Mouse (Mus musculus): ENCODE results near the gene Fars2. TPM values are rescaled to one million over a fixed set of nuclear protein-coding genes. Genes with fewer than 3 reads are reported as not detected.
"Not testable (repeated sequence)": the region's sequence is repeated elsewhere in the genome, so short reads cannot be mapped to it uniquely, and the experiment has no call there.

Gene Fars2
- total RNA-seq, 1 experiment from 2014 or later, result 25.7 TPM

DNA sequence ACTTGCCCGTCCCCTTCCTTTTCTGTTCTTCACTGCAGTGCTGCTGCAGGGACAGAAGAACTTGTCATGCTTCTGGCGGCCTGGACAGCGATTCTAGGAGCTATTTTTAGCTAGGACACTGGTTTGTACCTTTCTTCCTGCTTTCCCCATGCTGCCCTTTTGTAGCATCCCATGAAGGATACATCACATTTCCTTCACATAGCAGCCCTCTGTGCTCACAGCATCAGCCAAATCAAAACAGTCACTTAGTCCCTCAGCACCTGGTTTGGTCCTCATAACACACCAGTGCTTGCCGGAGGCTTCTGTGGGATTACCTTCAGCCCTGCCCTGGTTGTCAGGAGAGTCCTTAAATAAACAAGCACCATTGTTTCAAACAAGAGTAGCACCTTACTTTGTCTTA is 299.3 kb downstream of the Fars2 start:
- no peak for ATAC-seq (replicated peaks; ENCODE audit: insufficient number of reproducible peaks, low FRiP score, low TSS enrichment, poor library complexity, severe bottlenecking)

DNA sequence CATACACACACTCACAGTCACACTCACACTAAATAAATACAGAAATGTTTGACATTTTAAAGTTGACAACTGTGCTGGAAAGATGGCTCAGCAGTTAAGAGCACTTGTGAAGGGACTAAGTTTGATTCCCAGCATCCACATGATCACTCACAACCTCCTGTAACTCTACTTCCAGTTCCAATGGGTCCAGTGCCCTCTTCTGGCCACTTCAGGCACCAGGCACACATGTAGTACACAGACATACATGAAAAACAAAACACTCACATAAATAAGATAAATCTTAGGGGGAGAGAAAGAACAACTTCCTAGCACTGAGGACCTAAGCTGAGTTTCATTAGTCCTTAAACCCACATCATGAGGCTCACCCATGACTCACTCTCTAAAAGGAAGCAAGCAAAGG is 302.1 kb downstream of the Fars2 start:
- ATAC-seq (replicated peaks; ENCODE audit: insufficient number of reproducible peaks, low FRiP score, low TSS enrichment, poor library complexity, severe bottlenecking), result no peak

DNA sequence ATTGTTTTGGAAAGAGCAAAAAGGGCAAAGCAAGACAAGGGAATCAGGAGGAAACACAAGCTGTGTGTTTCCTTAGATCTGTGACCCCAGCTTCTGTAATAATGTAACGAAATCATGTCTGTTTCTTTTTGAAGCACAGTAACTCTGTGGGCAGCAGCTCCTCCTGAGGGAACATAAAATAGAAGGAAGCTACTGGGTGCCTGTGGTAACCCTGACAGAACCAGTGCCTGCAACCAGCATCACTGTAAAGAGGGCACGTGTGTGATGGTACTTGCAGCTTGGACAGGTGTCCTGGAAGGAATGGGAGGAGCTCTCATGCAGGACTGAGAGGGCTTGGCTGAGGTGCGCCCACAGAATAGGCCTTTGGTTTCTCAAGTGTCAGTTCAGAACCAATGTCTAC is 305.2 kb downstream of the Fars2 start:
- no peak for ATAC-seq (replicated peaks; ENCODE audit: insufficient number of reproducible peaks, low FRiP score, low TSS enrichment, poor library complexity, severe bottlenecking)

DNA sequence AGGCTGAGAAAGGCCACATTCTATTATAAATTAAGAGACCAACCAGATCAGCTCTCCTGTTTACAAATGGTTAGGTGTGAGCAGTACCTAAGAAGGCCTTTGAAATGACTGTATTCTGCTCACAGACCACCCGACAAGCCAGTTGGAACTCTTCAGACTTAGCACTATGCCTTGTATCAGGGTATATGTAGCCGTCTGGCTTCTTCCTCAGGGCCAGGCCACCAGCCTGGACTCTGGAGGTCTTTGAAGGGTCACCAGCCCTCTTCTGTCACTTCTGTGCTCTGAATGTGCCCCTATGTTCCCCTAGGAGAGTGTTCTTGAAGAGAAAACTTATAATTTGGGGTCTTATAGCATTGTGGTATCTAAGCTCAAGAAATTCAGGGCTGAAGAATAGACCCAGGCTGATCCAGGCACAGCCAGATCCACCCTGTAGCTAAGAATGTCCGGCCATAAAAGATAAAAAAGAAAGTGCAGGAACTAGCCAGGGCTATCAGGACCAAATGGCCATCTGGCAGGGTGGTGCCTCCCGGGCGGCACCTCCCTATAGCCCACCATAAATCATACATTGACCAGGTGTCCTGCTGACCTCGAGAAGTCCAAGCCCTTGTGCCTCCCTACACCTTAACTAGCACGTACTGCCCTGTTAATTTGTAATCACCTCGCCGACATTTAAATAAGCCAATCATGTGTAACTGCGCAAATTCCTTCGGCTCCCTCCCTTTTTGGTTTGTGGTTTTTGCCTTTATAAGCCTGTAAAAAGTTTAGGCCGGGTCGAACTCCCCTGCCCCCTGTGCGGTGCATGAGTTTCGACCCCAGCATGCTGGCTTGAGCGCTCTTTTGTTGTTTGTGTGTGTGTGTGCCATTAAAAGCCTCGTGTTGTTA is 308.9 kb downstream of the Fars2 start:
- not testable (repeated sequence) for ATAC-seq (replicated peaks; ENCODE audit: insufficient number of reproducible peaks, low FRiP score, low TSS enrichment, poor library complexity, severe bottlenecking)

DNA sequence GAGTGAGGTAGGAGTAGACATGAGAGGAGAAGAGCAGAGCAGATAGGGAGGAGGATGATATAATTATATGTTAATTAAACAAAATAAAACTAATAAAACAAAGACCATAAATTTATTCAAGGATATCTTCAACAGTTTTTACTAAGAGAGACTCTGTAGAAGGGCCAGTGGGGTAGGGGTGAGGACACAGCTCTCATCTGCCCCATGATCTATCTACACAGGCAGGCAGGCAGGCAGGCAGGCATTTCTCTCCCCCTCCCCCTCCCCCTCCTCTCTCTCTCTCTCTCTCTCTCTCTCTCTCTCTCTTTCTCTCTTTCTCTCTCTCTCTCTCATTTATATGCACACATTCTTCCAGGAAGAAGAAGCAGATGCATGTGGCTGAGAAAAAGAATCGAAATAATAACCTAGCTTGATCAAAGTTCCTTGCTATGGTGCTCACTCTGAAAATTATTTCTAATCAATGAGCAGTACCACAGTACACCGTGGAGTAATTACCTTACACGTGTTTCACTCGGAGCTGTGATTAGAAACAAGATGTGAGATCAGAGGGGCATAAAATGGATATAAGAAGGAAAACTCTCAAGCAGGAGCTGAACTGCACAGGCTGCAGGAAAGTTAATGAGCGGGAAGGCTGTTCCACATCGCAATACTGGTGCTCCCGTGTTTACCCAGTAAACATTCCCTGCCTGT is 312.4 kb downstream of the Fars2 start:
- ATAC-seq (replicated peaks; ENCODE audit: insufficient number of reproducible peaks, low FRiP score, low TSS enrichment, poor library complexity, severe bottlenecking), result no peak

DNA sequence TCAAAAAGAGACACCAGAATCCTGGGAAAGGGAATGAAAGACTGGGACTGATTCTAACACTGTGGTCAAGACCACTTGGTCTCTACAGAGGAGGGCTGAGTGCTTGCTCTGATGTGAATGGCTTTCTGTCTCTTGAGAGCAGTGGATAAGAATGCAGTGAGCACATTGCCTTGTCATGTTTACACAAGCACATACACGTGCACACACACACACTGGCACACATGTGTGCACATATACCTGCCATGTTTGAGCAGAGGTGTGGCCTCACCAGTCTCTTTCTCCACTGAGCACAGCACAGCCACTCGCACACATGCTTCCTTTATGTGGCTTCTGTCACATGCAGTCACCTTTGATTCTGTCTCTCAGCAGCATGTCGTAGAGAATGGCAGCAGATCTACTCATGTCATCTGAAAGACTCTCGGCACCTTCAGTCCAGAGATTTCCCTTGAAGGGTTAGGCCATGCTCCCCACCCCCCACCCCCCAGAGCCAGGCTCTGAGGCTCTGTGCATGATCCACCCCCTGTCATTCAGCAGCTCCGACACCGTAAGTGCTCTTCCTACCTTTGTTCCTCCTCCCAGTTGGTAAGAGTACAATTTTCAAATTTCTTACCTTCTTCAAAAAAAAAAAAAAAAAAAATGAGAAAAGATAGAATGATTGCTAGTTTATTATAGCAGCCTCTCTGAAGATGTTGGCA is 313.4 kb downstream of the Fars2 start:
- no peak for ATAC-seq (replicated peaks; ENCODE audit: insufficient number of reproducible peaks, low FRiP score, low TSS enrichment, poor library complexity, severe bottlenecking)

DNA sequence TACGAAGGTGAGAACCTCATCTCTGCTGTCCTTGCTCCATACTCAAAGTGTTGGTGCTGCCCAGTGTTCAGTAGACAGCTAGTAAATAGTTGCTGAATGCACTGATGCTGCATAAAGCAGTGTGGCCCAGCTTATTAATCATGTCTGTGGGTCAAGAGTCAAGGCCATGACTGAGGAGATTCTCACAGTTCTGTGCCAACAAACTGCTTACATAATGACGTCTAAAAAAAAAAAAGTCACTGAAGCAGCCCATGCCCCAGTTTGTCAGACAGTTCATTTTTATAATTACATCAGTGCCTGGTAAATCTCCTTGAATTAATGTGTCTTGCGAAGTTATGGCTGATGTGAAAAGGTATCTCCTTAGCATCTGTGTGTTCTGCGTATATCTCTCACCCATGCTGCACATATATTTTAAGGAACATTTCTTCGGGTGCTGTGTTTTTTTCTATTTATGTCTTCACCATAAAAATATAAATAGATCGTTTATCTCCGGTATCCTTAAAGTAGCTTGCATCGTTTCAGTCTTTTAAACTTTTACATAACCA is 314.8 kb downstream of the Fars2 start:
- ATAC-seq (replicated peaks; ENCODE audit: insufficient number of reproducible peaks, low FRiP score, low TSS enrichment, poor library complexity, severe bottlenecking), result no peak

DNA sequence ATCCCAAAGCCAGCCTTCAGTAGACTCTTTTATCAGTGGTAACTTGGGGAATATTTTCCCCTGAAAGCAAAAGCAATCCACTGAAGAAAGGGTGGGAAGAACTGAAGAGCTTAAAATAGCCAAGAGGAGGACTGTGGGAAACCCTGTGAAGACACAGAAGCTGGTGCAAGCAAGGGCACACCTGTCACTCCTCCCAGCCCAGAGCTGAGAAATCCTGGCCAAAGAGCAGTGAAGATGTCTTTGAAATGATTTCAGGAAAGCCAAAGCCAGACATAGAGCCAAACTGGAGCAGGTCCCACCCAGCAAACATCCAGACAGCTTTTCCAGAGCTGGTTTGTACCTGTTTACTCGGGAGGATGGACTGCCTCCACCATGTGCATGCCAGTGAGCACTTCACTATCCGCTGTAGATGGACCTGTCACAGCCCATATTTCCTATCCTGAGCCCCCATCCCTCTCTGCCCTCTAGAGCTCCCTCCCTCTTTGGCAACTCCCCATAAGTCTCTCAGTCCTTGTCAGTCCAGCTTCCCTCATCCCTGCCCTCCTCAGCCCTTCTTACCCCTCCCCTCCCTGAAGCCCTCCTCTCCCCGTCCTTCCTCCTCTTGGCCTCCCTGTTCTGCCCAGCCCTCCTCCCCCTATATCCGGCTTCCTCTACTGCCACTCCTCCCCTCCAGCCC is 327.7 kb downstream of the Fars2 start:
- ATAC-seq (replicated peaks; ENCODE audit: insufficient number of reproducible peaks, low FRiP score, low TSS enrichment, poor library complexity, severe bottlenecking), result no peak

DNA sequence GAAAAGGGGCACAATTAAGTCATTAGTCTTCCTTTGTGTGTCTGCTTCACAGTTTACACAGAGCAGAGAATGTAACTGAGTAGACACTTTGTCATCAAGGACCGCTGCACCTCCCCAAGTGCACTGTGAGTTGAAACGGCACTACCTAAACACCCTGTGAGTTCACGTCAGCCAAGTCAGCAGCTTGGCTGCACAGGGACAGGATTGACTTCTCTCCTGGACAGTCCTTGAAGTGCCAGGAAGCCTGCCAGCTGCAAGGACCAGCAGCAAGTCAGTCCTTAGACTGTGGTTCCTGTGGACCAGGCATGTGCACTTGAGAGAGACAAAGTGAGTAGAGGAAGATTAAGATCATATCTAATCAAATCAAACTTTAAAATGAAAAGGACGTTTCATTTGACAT is 330.7 kb downstream of the Fars2 start:
- no peak for ATAC-seq (replicated peaks; ENCODE audit: insufficient number of reproducible peaks, low FRiP score, low TSS enrichment, poor library complexity, severe bottlenecking)

DNA sequence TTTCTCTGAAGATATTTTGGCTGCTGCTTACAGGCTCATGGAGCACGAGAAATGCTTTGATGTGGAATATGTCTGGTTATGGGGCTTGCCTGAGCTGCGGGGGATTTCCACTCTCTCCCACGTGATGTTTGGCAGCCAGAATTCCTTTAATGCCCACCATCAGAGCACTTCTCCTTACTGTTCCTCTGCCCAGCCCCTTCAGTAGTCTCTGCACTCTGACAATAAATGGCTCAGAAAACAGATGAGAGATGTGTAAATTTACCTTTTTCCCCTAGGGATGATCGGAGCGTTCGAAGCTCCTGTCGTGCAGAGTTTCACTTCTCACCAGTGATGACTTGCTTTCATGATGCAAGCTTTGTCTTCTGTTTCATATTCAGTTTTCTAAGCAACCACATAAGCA is 331.4 kb downstream of the Fars2 start:
- no peak for ATAC-seq (replicated peaks; ENCODE audit: insufficient number of reproducible peaks, low FRiP score, low TSS enrichment, poor library complexity, severe bottlenecking)

DNA sequence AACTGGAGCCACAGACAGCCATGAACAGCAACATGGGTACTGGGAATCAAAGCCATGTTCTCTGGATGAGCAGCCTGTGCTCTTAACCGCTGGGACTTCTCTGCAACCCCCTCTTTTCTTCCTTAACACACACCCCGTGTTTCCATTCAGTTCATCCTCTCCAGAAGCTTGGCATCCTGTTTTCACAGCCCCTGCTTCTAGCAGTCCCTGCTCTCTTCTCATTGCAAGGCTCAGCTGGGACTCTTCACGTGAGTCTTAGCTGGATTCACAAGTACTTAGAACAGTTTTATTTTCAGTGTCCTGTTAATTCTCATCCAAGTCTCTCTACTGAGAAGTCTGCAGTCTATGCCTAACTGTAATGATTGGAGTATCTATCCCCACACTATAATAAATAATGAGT is 334.2 kb downstream of the Fars2 start:
- no peak for ATAC-seq (replicated peaks; ENCODE audit: insufficient number of reproducible peaks, low FRiP score, low TSS enrichment, poor library complexity, severe bottlenecking)

DNA sequence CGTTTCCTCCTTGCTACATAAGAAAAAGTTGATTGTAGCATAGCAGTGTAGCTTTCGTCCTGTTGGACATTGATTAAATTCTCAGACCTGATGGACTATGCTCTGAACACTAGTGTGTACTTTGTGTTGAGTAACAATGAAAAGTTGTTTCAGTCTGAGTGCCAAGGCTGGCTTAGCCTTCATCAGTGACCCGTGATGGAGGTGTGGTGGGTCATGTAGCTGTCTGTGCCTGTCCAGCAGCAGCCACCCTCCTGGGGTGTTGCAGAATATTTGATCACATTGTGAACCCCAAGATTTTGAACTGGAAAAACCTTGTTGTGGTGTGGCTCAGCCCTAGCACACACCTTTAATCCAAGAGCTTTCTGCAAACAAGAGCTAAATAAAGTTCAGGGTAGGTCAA is 343.3 kb downstream of the Fars2 start:
- ATAC-seq (replicated peaks; ENCODE audit: insufficient number of reproducible peaks, low FRiP score, low TSS enrichment, poor library complexity, severe bottlenecking), result no peak

DNA sequence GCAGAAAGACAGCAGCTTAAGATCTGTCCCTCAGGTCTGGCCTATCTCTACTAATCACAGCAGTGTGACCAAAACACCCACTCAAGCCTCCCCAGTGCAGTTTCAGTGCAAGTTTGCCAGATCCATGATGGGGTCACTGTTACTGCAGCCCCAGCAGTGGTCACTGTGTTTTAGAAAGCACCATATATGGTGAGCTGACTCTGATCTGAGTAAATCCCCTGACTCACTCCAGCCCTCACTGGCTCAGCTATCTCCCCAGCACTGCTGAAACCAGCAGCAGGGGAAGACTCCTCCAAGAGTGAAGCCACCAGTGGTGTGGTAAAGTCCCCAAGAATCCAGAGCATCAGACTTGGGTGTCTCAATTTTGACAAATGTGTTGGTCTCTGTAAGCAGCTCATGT is 346.5 kb downstream of the Fars2 start:
- no peak for ATAC-seq (replicated peaks; ENCODE audit: insufficient number of reproducible peaks, low FRiP score, low TSS enrichment, poor library complexity, severe bottlenecking)

DNA sequence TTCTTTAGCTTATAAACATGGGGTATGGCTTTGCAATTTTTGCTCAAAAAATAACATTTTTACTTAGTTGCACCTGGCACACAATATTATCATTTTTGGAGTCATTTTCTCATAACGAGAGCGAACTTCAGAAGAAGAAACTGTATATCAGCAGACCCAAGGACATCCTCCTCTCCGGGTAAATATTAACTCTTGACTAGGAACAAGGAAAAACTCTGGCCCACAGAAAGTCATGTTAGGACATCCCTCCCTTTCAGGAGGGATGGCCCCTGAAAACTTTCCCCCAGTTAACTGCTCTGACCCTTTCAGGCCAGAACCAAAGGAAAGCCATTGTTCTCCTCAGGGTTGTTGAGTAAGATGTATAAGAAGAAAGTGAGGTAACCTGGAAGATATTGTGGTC is 348.9 kb downstream of the Fars2 start:
- ATAC-seq (replicated peaks; ENCODE audit: insufficient number of reproducible peaks, low FRiP score, low TSS enrichment, poor library complexity, severe bottlenecking), result not testable (repeated sequence)

DNA sequence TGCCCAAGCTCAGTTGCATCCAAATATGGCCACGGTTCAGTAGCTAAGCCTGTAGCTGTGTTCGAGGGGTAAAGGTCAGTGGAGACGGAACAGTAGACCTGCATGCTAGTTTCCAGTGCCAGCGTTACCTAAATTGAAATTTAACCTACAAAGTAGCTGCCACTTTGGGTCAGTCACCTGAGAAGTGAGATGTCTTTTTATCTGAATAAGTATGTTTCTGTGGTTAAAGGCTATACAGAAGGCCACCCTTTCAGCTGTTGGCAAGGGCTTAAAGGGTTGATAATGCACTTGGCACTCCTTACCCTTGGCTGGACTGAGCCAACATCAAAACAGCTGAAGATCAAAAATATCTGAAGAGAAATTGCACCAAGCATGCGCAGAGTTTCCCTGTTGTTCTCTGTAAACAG is 349.3 kb downstream of the Fars2 start:
- ATAC-seq (replicated peaks; ENCODE audit: insufficient number of reproducible peaks, low FRiP score, low TSS enrichment, poor library complexity, severe bottlenecking), result no peak

DNA sequence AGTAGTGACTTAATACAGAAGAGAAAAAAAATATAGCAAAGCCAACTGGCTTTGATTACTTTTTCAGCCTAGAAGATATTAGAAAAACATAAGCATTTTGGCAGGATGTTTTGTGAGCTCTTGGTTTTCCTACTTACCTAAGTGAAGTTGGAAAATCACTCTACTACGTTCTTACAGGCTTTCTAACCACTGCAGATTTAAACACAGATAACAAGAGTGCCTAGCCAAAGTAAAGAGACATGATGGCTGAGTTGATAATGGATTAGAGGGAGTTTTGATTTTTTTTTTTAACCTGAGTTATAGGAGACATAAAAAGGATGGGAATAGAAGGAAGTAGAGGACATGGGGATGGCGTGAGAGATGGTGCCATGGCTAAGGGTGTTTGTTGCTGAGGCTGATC is 350.6 kb downstream of the Fars2 start:
- ATAC-seq (replicated peaks; ENCODE audit: insufficient number of reproducible peaks, low FRiP score, low TSS enrichment, poor library complexity, severe bottlenecking), result no peak

DNA sequence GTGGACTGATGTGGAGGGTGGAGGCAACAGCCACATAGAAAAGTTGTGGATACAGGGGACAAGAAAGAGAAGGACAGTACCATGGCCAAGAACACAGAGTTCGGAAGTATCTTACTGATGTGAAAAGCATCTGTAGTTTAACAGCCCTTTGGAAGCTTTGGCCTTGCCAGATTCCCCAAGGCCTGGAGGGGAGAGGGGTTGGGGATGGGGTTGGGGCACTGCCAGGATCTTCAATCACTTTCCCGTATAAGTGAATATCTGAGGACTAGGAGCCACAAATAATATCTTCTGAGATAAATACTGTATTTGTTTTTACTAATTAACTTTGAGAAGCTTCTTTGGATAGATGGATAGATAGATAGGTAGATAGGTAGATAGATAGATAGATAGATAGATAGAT is 351.8 kb downstream of the Fars2 start:
- no peak for ATAC-seq (replicated peaks; ENCODE audit: insufficient number of reproducible peaks, low FRiP score, low TSS enrichment, poor library complexity, severe bottlenecking)

DNA sequence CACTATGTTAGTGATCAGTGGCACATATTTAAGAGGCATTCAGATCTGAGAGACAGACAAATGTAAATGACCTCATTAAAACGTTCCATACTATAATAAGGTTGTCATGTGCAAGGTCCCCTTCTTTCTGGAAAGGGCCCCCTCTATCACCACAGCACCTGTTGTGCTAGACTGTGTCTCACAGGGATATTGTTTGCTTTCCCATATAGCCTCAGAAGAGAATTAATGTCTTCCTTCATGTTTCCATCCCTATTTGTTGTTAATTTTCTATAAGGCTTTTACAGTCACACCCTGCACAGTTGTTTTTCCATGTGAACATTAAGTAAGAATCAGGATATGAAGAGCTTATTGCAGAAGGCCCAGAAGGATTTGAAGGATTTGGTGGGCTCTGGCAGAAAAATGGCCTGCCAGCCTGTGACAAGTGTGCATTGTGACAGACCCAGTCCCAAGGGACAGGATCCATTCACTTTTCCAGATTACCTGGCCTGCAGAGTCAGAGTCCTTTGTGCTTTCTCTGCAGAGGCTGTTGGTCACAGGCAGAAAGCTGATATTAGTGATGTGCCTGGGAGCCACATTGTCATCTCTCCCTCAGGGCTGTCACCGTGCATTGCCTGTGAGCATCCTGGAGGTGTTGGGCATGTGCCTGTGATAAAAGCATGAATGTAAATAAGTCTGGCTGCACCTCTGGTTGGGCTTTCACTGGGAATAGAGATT is 352.4 kb downstream of the Fars2 start:
- no peak for ATAC-seq (replicated peaks; ENCODE audit: insufficient number of reproducible peaks, low FRiP score, low TSS enrichment, poor library complexity, severe bottlenecking)
